Mouse (Mus musculus): ENCODE results near the gene Sec24b.

Gene Sec24b

DNA sequence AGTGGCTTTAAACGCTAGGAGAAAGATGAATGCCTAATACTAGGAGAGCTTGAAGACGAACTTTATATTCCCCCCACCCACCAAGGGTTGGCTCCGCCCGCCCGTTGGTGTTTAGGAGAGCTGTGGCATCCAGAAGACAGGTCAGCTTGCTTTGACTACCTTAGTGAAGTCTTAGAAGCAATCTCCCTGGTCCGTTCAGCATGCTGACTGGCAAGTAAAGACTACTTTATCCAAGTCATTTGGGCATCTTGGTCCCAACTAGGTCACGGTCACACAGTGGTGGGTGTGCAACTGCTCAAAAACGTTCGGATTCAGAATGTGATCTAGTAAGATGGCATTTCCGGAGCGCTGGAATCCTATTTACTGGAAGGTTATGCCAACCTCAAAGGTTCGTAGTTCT is at the start of gene Sec24b:
Sec24b (minus strand) TSS at position 273 of the 400 bp plus-strand sequence.
- peak; percentile 36 for DNase-seq (ENCODE audit: low spot score)

DNA sequence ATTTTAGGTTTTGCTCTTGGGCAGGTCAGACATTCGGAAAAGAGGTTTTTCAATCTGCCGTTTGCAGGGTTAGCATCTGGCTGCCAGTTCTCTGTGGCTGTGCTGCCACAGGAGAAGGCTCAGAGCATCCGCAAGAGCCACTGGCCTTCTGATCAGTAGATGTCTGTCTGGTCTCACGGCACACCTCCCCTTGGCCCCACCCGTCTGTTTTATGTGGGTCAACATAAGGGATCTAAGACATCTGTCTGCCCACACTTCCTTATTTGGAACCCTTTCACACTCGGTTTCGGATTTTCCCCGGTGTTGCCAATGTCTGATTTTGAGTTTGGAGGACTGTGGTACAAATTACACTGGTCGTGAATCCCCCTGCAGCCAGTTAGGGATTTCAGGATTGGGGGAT is 43.1 kb upstream of the Sec24b start:
- DNase-seq (ENCODE audit: low spot score), result no peak

DNA sequence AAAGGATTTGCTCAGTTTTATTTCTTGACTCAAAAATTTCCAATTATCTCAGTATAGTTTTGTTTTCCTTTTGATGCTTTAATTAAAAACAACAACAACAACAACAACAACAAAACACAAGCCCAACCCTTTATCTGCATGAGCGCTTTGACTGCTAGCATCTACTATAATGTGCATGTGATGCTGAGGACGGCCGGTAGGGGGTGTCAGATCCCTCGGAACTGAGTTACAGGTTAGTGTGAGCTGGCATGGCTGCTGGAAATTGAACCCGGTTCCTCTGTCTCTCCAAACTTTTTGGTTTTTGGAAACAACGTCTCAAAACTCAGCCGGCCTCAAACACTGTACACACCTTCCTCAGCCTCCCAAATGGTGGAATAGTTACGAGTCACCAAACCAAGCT is 42.1 kb upstream of the Sec24b start:
- peak; percentile 32 for DNase-seq (ENCODE audit: low spot score)

DNA sequence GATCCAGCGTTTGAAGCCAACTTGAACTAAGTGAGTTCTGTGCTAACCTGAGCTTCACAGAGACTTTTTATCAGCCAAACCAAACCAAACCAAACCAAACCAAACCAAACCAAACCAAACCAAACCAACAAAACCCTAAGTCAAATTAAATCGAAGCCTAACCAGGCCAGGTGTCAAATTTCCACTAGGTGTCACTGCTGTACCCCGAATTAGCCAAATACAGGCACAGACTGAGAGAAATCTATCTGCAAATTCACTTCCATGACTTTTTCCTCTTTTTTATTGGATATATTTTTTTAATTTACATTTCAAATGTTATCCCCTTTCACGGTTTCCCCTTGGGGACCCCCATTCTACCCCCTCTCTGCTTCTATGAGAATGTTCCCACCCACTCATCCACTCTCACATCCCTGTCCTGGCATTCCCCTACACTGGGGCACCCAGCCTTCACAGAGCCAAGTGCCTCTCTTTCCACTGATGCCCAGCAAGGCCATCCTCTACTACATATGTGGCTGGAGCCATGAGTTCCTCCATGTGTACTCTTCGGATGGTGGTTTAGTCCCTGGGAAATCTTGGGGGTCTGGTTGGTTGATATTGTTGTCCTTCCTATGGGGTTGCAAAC is 33.9 kb upstream of the Sec24b start:
- DNase-seq (ENCODE audit: low spot score), result peak; percentile 61

DNA sequence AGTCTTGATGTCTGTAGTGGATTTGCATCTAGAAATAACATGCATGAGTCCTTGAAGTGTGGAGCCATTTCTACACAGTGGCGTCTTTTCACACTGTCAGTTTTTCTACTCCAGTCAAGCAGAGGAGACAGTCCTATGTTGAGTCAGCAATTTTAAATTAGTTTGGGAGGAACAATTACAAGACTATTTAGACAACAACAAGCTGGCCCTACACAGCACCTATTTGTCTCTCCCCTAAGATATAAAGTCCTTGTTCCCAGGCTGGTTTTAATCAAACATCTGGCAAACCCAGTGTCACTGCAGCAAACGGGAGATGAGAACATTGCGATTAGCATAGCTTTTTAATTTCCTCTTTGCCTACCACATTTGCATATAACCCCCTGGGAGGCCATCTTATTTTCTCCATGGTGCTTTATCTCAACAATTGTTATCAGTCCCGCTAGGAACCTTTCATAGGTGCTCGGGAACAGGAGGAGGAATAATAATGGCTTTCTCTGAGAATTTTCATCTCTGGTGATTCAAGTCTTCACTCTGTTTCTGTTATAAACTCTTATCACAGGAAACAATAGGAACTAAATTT is 32.9 kb upstream of the Sec24b start:
- no peak for DNase-seq (ENCODE audit: low spot score)

DNA sequence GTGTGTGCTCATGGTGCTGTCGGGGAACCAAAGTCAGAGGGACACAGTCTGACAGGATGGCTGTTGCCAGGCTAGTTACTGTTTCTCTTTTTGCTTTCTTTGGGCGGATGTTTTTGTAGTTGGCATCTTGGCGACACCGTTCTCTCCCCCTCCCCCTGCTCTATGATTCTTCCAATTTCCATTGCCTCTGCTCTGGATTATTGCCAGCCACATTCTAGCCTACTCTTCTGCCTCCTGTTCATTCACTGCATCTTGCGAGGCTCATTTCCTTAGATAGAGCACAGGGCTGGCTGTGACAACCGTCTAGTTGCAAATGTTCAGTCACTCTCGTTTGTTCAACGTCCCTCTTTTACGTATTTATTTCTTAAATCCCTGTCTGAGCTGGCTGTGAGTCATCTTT is 29.1 kb upstream of the Sec24b start:
- DNase-seq (ENCODE audit: low spot score), result no peak

DNA sequence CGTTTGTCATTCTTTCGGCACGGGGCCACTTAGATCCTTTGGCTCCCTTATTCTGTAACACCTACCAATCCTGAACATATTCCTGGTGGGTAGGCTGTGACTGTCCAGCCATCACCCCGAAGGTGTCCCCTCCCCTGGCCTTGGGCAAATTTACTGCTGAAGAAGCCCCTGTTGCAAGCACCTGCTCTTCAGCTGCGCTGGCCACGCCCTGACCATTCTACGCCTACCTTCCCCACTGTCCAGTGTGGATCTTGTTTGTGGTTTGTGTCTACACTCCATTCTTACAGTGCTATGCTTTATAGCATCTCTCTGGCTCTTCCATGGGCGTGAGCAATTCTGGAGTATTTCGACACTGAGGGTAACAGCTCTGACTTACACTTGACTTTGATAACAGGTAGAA is 27.3 kb upstream of the Sec24b start:
- no peak for DNase-seq (ENCODE audit: low spot score)

DNA sequence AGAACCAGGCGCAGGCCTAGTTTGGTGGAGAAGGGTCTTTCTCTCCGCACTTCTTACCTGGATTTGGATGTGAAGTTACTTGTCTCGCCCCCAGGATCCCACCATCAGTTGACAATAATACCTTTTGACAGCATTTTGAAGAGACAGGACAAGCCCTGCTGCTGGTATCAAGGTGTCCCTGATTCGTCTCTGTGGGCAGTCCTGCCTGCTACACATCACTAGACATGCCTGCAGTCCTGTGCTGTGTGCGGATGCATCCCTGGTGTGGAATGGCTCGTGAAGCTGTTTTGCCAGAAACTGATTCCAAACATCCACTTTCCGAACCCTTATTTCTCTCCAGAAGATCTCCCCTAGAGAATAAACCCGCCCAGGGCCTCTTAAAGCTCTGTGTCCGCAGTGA is 26.1 kb upstream of the Sec24b start:
- no peak for DNase-seq (ENCODE audit: low spot score)

DNA sequence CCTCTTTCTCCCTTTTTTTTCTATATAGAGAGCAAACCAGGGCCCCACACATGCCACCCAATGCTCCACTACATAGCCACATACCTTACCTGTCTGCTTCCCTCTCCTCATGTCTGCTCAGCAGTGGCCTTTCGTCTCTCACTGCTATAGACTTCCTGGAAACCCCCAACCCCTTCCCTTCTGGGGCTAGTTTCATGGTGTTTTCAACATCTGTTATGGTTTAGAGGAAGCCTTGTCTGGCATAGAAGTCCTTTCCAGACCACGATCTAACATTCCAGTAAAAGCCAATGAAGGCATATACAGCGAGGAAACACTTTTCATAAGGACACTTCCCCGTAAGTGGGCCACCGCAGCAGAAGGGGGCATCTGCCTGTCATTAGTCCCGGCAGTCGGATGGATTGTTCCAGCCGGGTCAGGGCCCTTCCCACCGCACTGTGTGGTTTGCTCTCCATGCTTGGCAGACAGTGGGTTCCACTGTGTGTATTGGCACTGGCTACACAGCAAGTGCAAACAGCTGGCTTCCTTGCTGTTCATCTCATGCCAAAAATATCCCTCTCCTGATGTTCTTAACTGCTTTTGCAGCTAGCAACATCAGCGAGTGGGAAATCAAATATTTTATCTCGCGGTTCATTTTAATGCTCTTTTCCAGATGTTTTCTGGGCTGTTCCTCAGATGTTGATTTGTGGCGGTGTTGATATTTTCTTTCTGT is 25.2 kb upstream of the Sec24b start:
- no peak for DNase-seq (ENCODE audit: low spot score)

DNA sequence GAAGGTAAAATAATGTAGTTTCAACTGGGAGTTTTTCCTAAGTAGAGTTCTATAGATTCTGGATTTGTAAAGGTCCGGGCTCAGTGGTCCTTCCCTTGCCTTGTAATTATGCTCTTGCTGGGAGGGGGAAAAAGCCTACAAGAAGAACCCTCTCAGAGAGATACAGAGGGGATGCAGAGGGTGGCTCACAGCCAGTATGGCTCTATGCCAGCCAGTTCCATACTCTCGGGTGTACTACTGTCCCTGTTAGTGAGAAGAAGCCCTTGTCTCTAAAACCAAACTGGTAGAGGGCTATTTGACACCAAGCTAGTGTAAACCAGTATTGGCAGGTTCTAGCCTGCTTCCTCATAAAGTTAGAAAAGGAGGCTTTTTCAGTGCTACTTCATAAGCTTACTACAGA is 22.0 kb upstream of the Sec24b start:
- DNase-seq (ENCODE audit: low spot score), result no peak

DNA sequence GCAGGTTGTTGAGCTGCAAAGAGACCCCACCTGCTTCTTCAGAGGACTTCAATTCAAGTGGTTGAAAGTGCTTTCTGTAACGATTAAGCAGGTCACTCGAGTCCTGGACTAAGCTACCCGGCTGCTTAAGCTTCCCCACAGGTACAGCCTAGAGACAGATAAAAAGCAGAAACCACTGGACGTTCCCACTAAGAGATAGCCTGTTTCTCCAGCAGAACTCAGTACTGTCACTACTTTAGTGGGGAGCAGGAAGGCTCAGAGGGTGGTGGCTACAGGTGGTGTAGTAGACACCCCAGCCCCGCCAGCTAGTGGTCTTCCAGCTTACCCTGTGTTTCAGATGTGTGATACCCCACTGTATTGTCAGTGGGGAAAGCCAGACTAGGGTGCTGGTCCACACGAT is 19.3 kb upstream of the Sec24b start:
- DNase-seq (ENCODE audit: low spot score), result no peak

DNA sequence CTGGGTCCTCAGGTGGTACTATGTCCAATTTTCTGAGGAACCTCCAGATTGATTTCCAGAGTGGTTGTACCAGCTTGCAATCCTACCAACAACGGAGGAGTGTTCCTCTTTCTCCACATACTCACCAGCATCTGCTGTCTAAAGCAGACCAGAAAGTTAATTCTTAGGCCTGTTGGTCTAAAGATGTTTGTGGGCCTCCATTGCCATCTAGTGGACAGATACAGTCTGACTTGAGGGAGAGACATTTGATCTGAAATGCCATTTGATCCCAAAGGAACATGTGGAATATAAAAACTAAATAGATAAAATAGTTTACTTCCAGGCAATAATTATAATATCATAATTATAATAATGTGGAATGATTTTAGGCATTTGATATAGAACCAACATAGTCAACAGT is 18.4 kb upstream of the Sec24b start:
- peak; percentile 88 for DNase-seq (ENCODE audit: low spot score)

DNA sequence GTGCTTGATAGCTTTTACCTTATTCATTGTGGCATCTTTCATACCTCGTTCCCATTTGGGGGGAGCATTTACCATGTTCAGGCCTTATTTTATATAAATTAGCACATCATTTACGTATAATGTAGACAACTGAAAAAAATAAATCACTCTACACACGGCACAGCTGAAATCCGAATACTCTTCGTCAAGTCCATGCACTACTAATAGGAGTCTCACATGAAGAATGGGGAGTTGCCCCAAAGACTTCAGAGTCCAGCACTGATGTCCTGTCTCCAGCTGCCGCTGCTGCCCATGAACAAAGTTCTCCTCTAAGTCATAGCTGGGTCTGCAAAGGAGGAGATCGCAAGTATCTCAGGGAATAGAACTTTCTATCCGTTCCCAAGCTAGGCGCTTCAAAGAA is 15.9 kb upstream of the Sec24b start:
- no peak for DNase-seq (ENCODE audit: low spot score)

DNA sequence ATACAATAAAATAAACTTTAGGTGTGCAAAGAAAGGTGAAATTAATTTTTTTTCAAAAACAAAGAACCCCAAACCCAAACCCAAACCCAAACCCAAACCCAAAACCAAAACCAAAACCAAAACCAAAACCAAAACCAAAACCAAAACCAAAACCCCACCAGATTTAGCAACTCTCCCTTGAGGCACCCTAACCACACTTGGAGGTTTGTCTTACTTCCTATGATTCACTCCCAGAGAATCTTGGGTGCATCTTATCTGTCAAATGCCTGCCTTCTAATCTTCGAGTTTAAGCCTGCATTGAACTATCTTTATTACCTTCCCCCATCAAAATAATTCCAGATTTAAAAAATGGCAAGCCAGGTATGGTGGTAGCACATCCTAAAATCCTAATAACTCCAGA is 14.4 kb upstream of the Sec24b start:
- DNase-seq (ENCODE audit: low spot score), result no peak

DNA sequence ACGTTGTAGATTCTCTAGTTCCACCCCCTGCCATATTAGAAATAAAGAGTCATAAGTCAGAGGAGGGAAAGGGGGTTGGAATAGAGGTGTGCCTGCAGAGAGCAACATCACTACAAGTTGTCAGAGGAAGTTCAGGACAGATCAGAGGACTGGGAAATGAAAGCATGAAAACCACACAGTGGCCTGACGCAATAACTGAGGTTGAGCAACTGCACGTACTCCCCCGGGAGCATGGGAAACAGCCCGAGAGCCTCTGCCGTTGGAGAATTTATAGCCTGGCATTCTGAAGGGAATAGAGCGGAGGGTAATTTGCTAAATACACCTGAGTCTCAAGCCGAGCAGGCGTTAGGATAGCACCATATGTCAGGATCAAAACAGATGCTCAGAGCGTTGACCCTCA is 11.7 kb upstream of the Sec24b start:
- DNase-seq (ENCODE audit: low spot score), result no peak

DNA sequence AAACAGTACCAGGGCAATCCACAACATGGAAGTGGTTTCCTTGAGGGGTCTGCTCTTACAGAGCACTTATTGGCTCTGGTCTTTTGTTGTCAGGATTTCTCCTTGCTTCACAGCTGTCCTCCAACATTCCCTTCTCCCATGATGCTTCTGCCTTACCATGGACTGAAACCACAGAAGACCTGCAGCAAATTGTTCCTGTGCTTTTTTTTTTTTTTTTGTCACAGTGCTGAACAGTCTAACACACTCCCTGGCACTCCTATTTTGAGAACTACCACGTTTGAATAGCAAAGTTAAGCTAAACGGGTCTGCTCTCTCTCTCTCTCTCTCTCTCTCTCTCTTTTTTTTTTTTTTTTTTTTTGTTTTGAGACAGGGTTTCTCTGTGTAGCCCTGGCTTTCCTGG is 10.6 kb upstream of the Sec24b start:
- no peak for DNase-seq (ENCODE audit: low spot score)

DNA sequence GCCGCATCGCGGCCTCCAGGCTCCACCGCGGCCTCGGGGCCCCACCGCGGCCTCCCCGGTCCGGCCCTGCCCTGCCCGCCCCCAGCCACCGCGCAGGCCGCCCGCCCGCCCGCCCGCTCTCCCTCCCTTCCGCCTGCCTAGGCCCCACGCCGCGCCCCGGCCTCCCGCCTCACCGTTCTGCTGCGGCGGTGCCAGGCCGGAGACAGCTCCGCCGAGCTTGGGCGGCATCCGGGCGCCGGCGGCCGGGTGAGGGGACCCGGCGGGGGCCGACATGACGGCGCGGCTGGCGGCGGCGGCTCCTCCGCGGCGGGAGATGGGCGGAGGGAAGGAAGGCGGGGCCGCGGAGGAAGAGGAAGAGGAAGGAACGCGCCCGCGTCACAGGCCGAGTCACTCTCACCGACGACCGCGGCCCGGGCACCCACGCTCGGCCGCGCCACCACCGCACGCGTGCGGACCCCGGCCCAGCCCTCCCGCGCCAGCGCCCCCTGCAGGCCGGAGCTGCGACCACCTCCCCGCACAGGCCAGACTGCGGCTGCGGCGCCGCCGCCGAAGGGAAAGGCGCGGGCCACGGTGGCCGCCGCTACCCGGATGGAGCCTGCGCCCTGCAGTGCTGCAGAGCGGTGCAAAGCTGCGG is 840 bp downstream of the Sec24b start:
- DNase-seq (ENCODE audit: low spot score), result peak; percentile 88

DNA sequence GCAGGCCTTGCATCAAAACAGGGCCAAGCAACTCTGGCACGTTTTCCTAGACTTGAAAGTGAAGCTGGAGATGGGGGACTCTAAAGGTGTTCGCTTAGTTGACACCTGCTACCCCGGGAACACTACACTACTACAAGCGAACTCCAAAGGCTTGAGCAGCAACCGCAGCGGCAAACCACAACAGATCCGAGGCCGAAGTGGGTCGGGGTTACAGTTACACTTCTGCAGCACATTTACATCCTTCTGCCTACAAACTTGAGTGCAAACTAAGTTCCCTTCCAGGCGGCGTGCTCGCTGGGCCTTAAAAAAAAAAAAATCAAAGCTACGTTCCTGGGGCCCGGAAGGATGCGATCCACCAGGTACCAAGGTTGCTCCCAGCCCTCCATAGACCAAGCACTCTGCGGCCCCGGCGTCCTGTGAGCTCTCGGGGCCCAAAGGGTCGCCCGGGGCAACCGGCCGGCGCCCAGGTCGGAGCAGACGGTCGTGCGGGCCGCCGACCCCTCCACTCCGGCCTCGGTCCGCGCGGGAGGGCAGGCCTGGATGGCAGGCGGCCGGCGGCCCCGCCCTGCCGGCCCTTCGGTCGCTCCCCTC is 1.5 kb downstream of the Sec24b start:
- peak; percentile 42 for DNase-seq (ENCODE audit: low spot score)

DNA sequence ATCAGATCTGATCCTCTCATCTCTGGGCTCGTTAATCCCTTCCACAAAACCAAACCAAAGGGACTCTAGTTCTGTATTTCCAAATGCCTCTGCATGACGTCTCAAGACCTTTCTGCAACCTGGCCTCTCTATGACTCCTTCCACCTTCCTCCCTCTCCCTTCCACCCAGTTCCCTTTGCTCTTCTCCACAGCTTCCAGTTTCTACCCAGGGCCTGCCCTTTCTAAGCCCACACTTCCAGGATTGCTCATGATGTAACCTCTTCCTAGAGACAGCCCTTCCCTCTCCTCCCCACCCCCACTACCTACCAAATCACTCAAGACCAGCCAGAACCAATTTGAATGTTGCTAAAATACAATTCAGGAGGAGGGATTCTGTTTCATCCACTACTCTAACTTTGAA is 2.9 kb downstream of the Sec24b start:
- DNase-seq (ENCODE audit: low spot score), result no peak

DNA sequence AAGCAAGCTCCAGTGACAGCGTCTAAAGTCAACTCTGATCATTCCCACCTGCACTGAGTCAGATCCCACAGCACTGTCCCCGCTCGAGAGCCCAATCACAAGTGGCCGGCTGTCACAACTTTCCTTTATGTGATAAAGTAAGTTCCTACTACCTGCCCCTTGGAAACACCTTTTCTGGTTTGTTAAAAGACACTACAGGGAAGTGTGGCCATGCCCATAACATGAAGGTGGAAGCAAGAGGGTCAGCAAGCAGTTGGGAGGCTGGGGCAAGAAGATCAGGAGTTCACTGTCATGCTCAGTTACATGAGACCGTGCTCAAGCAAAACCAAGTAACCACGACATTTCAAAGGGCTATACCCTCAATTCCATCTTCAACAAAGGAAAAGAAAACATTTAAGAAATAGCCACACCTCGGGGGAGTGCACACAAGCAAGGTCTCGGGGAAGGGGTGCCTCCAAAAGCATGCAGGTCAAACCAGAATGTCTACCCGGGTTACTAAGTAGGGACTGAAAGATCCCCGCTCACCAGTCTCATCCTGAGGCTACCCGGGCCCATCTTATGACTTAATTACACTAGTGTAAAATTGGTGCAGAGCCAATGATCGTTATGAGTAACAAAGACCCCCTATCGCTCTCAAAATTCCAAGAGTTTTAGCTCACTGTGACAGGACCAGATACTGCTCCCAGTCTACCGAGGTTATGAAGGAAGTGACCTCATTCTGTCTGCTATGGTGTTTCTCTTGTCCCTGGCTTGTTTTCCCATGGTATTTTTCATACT is 3.6 kb downstream of the Sec24b start:
- DNase-seq (ENCODE audit: low spot score), result no peak

DNA sequence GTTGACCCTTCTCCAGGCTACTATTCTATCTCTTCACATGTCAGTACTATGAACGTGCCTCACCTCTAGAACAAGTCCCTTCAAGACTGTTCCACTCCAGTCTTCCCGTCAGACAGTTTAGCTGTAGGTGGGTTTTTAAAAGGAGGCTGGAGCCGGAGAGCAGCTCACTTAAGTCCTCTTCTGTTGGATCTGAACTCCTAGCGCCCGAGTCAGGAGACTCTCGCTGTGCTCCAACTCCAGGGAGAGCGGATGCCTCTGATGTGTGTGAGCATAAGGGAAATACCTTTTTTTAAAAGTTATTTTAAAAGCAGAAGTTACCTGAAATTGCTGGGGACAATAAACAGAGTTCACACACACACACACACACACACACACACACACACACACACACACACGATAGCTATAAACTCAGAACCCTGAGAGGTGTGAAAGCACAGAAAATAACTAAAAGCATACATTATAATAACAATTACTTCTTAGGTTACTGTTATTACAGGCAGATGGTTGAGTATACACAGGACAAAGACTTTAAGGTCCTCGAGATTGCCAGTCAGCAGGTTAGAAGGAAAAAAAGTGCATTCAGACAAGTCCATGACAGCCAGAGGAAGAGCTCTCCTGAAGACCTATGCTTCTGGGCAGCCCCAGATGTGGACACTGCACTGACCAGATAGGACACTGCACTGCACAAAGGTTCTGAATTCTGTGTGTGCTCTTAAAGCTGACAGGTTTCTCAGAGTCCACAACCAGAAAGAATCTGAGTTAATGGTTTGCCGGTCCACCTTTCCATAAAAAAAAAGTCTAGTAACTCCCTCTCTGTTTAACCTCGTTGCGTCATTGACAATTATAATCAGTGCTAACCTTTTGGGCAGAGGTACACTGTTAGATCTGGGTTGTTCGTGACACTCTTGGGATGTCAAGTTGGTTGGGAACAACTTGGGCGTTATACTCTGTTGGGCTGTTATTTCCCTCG is 5.7 kb downstream of the Sec24b start:
- no peak for DNase-seq (ENCODE audit: low spot score)
